Mouse (Mus musculus) G1E-ER4 (cell line): ENCODE results near the gene Evl. TPM values are rescaled to one million over a fixed set of nuclear protein-coding genes. Genes with fewer than 3 reads are reported as not detected.

ENCODE experiments used
- GATA1 ChIP-seq: IDR thresholded peaks from one replicate; pipeline ENCODE4 v1.8.0; 2012; ENCODE audit warnings: low read length, inconsistent platforms
- polyA plus RNA-seq: library from polyadenylated mRNA; stranded (reverse); fragments of >175 nt; gene quantifications from 2 replicates; pipeline ENCODE4 v1.2.3, GENCODE M21; 2012

Evl gene
- polyA plus RNA-seq, 1 experiment, result 0.05 TPM

DNA sequence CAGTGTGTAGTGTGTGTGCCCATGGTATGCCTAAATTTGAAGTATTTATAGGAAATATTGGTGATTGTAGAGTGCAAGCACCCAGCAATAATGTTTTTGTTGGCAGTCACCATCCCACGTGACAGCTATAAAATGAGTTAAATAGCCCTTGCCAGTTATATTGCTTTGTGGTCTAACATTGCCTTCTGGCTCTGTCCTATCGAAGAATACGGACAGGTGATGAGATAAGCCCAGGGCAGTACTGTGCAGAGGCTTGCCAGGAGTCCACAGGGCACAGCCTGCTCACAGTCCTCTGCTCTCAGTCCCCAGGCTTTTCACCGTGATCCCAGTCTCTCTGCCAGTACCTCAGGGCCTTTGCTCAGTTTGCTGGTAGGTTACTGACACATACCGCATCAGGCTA, 67.9 kb downstream of the Evl start:
- no peak for TF ChIP-seq GATA1

DNA sequence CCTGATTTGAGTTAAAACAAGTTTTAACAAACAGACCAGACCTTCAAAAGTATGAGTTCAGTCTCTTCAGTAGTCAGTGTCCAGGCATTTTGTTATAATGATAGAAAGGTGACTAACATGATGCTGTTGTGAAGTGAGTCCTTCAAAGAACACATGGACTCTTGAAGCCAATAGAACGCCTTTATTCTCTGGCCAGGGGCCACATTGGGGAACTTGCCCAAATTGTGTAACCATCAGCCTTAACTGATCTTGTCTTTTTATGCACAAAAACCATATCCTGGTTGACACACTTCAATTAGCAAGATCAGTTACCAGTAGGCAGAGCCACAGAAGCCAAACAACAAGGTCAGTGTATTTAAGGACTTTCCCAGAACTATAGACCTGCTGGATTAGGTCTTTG, 75.0 kb downstream of the Evl start:
- no peak for TF ChIP-seq GATA1

DNA sequence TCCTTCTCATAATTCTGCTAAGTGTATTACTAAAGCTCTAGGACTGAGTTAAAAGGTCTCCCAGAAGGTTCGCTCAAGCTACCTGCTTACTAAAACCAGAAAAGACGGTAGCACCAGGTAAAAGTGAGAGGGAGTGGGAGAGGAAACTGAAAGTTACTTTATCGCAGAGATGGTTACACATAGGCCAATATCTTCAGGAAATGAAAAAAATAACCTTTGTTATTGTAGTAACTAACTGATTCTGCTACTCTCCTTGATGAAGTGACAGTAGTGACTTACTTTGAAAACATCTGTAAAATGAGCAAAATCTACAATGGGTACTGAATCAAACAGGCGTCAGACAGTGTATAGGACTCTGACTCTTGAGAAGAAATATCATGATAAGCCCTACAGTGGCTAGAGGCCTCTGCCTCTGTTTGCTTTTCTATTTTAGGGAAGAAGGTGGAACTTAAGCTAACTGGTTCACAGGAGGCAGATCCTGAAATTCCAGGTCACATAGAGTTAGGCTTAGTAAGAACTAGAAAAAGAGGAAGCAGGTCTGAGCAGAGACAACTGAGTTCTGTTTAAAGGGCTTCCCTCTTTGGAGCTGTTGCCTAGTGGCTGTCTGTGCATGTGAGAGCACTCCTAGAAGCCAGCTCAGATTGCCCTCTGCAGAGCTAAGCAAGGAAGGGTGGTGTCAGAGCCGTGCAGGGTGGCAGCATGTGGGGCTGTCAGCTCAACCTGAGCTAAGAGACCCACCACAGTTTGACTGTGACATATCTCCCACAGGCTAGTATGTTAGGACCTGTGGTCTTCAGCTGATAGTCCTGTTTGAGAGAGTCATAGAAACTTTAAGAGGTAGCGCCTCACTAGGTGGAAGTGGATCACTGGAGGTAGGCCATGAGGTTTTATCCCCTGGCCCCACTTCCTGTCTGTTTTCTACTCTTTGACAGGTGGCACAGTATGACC, 76.5 kb downstream of the Evl start:
- no peak for TF ChIP-seq GATA1

DNA sequence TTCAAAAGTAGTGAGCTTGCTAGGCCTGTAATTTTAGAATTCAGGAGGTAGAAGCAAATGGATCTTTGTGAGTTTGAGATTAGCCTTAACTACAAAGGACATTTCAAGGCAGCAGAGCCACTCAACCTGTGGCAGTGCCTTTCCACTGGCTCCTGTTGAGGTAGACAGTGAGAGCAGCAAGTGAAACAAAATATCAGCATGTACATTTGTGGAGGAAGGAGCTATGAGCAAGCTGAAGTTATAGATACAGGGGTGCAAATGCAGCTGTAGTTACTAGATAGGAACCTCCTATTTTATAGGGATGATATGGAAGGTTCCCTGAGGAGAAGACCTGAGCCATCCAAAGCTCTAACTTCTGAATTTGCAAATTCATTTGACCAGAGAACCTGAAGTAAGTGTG, 78.0 kb downstream of the Evl start:
- no peak for TF ChIP-seq GATA1

DNA sequence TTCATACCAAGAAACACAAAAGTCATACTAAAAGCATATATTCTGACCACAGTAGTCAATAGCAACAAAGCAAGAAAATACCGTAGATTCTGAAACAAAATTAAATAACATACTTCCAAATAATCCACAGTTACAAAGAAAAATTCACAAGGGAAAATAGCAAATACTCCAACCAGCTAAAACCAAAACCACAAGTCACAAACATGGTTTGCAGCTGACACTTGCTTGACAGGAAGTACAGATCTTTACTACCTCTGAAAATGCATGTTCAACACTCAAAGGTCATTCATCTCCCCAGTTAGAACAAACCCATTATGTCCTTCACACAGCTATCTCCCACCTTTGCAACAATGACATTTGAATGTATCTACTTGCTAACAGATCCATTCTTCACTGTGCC, 79.5 kb downstream of the Evl start:
- no peak for TF ChIP-seq GATA1

DNA sequence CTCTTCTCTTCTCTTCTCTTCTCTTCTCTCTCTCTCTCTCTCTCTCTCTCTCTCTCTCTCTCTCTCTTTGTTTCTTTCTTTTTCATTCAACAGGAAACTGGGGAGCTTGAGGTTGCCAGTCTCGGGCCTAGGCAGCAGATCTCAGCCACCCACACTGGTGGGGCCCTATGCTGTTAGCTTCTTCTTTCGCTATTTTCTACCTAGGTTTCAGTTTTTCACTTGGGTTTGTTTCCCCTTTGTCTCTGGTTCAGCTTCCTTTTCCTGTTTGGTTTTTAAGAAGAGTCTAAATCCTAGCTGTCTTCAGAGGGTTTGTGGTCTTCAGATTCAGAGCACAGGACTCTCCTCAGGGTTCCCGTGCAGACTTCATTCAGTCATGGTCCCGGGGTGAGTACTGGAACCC, 81.0 kb downstream of the Evl start:
- TF ChIP-seq GATA1, result no peak

DNA sequence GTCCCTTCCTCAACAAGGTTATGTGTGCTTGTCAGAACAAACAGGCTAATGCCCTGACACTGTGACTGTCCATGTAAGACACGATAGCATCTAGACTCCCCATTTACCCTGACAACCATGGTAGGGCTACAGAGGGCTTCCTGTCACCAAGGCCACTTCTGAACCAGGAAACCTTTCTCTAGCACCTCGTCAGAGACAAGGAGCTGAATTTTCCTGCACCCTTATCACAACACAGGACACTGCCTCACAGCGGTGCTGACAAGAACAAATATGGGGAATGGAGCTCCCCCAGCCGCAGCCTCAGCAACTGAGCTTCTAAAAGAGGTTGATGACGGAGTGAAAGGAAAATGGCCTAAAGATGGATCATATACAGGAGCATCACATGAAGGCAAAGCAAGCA, 82.9 kb downstream of the Evl start:
- TF ChIP-seq GATA1, result no peak

DNA sequence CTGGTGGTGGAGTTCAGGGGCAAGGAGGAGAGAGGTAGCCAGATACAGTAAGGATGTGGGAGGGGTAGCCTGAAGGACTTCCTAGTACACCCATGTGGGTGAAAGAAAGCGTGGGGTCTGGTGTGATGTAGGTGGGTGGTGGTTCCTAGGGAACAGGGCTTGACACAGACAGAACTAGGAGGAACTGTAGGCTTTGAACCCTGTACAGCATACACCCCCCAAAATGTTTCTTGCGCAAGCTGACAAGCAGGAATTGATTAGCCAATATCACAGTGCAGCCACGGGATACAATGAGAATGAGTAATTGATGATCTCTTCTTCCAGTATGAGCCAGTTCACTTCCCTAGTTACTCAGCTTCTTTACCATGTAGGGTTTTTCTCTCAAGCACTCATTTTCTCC, 84.6 kb downstream of the Evl start:
- TF ChIP-seq GATA1, result no peak

DNA sequence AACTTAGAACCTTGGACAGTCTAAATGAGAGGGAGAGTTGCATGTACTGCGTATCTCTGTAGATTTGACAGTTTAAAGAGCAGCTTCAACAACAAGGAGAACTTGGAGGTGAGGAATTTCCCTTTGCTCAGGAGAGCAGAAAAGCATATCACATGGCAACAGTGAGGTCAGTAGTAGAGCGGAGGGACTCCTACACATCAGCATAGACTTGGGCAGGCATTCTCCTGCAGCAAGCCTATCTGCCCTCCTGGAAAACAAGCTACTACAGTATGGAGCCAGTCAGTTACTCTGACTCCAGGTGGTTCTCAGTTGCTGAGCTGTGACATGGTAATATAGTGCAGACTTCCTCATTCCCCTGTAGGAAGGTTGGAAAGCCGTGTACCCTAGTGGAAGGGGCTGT, 87.5 kb downstream of the Evl start:
- TF ChIP-seq GATA1, result no peak

DNA sequence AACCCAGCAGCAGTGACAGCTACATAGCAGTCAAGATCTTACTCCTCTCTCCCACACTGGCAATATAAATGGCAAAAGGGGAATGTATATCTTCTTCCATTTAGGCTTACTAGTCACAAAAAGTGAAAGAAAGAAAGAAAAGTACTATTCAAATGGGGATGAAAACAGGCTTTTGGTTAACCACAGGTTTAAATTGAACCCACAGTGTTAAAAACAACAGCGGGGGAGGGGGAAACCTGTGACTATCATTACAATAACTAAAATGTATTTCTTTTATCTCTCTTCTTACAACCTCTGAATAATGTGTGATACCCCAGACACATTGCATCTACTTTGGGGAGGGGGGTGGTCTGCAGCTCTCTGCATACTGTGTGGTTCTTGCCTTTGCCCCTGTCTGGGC, 91.7 kb downstream of the Evl start:
- TF ChIP-seq GATA1, result no peak

DNA sequence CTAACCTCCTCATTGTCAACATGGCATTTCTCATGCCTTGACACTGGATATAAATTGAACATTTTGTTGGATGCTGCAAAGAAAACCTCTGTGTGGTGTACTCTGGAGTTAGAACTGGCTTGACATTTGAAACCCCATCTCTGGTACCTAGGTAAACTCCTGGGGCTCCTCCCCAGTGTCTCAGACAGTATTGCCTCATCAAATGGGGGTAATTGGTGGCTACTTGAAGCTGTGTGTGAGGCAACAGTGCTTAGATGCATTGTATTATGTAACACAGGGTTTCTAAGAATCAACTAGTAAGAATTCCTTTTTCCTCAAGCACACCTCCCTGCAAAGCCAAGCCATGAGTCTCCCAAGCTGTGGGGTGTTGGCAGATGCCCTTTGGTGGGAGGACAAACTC, 93.3 kb downstream of the Evl start:
- TF ChIP-seq GATA1, result no peak

DNA sequence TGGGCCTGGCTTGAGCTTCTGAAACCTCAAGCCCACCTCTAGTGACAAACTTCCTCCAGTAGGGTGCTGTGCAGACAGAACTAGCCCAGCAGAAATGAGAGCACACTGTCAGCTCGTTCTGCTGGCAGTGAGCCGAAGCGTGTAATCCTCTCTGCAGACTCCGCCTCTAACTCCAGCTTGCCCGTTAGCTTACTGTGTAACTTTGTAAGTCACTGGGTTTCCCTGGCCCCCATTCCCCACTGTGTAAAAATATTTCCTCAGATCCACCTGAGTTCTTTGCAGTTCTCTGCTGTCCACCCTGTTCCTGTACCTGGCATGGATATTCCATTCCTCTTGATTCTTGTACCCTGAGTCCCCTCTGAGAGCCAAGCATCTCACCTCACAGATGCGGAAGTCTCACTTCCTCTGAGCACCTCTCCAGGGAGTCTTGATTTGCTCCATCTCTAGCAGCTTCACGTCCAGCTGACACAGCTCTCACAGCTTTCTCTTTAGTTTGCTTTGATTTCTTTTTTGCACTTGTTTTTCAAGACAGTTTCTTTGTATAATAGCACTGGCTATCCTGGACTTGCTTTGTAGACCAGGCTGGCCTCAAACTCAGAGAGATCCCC, 96.6 kb downstream of the Evl start:
- TF ChIP-seq GATA1, result no peak

DNA sequence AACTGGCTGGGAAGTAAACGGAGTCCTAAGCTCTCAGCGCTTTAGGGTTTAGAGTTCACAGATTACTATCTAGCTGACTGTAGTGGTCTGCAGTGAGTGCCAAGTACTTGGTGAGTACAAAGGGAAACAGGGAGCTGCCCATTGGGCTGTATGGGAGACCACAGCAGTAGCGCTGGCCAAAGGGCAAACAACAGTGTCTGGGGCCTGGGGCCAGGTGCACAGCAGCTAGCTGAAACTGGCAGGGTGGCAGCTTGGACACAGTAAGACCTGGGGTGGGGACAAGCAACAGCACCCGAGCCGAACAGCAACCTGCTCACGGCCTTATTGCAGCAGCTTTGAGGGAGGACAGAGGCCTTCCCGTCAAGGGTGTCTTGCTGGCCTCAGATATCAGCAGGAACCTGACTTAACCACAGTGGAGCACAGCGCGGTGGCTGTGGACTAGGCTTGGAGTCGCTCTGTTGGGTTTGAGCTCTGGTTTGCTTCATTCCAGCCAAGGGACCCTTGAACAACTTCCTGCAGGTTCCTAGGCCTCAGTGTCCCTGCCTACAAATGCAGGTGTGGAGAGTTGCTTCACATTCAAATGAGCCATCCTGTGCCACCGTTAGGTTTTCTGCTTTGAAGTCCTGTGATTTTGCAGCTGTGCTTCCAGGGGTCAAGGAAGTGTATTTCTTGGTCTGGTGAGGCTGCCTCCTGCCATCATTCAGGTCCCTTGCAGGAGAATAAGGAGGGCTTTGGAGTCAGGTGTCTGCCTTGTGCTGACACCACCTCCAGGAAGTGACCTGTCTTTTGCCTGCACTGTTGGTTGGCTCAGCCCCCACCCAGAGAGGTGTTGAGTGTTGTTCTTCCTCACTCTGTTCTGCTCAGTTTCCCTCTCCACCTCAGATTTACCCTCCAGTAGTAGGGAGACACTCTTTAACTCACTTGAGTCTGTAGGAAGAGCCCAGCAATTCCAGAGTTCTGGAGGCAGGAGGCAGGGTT, 99.1 kb downstream of the Evl start:
- TF ChIP-seq GATA1, result no peak

DNA sequence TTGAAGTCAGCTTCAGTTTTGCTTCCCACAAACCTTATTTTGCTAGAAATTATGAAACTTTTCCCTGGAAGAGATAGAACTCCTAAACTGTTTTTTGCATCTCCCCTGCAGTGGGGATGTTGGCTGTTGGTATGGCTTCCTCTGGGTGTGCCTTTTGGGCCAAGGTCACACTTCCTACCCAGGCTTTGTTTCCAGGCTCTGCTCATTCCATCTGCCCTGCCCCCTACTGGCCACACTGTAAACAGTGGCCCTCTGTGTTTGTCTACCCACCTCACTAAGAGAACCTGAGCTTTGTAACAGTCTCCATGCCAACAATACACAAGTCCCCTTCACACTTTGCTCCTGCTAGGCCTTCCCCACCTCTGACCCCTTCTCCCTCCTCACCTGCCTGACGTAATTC, 102.8 kb downstream of the Evl start:
- no peak for TF ChIP-seq GATA1

DNA sequence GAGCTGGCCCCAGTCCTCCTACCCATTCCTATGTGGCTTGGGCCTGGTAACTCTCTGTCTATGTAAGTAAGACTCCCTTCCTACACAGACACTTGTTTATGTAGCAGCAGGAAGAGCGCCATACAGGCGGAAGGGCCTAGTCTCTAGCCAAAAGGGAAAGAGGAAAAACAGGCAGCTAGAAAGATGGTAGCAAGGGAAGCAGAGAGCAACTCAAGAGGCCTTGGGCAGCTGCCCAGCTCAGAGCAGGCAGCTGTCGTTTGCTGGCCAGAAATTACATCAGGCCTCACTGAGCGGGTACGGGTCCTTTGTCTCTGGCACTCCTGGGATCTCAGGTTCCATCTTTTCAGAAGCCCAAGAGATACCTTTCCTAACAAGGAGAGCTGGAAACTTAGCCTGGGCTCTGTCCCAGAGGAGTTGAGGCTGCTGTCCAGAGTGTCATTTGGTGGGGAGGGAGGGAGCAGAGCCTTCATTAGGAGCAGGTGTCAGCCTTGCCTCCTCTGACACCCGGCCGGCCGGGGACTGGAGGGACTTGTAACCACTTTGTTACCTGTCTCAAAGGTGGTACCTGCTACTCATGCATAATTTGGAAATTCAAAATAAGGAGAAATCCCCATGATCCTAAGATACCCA, 114.2 kb downstream of the Evl start:
- TF ChIP-seq GATA1, result no peak
